Mouse (Mus musculus) right cerebral cortex, postnatal 10 days (tissue): Measurements from ENCODE around the gene 2700081O15Rik.
A peak's percentile ranks its signal among the peaks of the same experiment; 100 is the strongest.
"Not testable (repeated sequence)": the region's sequence is repeated elsewhere in the genome, so short reads cannot be mapped to it uniquely, and the experiment has no call there.

Experiments used
- DNase-seq, 2 experiments: peaks; one replicate each; pipeline ENCODE4 v3.0.0; 2021; ENCODE audit warnings: low spot score in 2 of 2

Gene 2700081O15Rik

DNA sequence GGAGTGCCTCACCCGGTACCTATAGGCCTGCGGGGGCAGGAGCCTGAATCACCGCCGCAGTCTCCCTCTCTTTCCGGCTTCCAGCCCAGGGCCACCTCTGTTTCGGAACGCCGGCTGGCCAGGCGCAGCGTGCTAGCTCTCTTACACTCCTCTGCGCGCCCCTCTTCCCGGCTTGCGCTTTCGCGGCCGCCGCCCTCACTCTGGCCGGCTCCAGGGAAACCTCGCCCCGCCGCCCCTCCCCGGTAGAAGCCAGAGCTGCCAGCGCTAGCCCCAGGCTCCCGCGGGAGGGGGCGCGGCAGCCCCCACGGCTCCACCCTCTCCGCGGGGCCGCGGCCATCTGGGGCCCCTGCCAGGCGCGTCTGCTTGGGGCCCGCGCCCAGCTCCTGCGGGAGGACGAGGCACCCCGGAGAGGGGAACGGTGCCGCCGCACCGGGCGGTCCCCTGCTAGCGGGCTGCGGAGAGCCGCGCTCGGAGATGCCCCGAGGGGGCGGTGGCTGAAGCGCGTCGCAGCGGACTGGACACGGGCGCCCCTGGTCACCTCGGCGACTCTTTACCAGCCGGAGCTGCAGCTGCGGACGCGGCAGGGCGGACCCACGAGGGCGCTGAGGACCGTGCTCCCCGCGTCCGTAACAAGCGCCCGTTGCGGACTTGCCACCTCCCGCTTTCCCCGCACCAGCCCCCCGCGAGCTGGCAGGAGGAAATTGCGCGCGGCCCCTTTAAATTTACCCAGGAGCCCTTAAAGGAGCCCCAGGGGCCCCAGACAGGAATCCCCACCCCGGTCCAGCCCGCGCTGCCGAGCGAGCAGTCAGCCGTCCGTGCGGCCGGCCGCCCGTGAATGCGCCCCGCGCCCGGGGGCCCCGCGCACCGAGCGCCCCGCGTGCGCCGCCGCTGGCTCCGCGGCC, at the start of gene 2700081O15Rik:
Gene 2700081O15Rik, plus strand, starts transcription at position 792 of the 902 bp plus-strand sequence.
- peak; percentile 83 to 88 for DNase-seq

DNA sequence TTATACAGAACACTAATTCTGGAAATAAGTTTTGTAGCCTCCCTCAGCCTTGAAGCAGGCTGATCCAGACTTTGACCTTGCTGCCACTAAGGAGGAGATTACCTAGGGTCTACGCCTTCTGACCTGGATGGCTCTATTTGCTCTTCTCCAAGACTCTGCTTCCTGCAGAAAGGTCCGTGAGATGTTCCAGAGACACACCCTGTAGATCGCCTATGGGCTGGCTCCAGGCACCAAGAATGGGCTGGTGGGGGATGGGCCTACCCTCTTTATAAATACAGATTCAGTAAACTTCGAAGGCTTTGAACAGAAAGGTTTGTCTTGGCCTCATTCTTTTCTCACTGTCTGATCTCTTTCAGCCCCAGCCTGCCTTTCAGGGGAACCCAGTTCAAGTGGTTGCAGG, 48.0 kb upstream of the 2700081O15Rik start:
- DNase-seq = not testable (repeated sequence)

GRCm38 (mm10) chr19:7374491-7374890, 42.9 kb upstream of the 2700081O15Rik start:
- DNase-seq = no peak

- DNase-seq = no peak
Measured at GRCm38 (mm10) chr19:7377639-7378038, 39.8 kb upstream of the 2700081O15Rik start.

- no peak for DNase-seq
Measured at GRCm38 (mm10) chr19:7381906-7382247, 35.5 kb upstream of the 2700081O15Rik start.

DNA sequence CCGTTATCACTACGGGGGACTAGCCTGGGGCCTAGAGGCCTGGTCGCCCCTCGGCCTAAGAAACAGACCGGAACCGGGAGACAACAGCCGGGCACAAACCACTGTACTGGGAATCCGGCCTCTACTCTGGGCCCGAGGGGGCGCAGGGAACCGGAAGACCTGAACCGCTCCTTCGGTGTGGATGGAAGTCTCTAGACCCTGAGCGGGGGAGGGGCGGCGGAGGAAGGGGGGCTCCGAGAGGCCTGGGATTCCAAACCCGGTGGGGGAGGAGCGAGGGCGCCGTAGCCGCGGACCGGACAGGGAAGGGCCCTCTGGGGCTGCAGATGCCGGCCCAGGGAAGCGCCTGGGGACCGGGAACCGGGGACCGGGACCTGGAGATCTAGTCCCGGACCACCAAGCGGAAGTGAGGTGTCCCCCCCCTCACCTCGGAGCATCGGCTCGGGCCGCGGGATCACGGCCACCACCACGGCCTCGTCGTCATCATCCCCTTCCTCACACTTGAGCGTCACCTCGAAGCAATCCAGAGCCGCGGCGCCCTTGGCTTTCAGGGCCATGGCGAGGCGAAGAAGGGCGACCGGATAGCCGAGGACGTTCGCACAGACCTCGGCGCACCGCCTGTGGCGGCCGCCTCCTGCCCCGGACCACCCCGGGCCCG, 35.0 kb upstream of the 2700081O15Rik start:
- peak; percentile 76 to 77 for DNase-seq

GRCm38 (mm10) chr19:7382903-7383865, 34.2 kb upstream of the 2700081O15Rik start, which contains the start of gene Spindoc:
Gene Spindoc (minus strand): TSS chr19:7382994.
- DNase-seq = peak; percentile 98

- no peak for DNase-seq
Measured at GRCm38 (mm10) chr19:7386042-7386441, 31.4 kb upstream of the 2700081O15Rik start.

- no peak for DNase-seq
Measured at GRCm38 (mm10) chr19:7388488-7388887, 28.9 kb upstream of the 2700081O15Rik start.

GRCm38 (mm10) chr19:7396867-7397826, 20.3 kb upstream of the 2700081O15Rik start:
- DNase-seq = peak in 1 of 2 experiments; percentile 39

GRCm38 (mm10) chr19:7398898-7399297, 18.5 kb upstream of the 2700081O15Rik start:
- DNase-seq = not testable (repeated sequence)

GRCm38 (mm10) chr19:7400635-7401034, 16.8 kb upstream of the 2700081O15Rik start:
- DNase-seq = no peak

- no peak for DNase-seq
Measured at GRCm38 (mm10) chr19:7404623-7405229, 12.7 kb upstream of the 2700081O15Rik start.

- DNase-seq = no peak
Measured at GRCm38 (mm10) chr19:7412361-7412760, 5.1 kb upstream of the 2700081O15Rik start.

GRCm38 (mm10) chr19:7415916-7416833, 1.2 kb upstream of the 2700081O15Rik start:
- DNase-seq = peak in 1 of 2 experiments; percentile 59

GRCm38 (mm10) chr19:7417911-7418849, 755 bp downstream of the 2700081O15Rik start:
- peak; percentile 82 to 89 for DNase-seq

- no peak for DNase-seq
Measured at GRCm38 (mm10) chr19:7419134-7419533, 1.7 kb downstream of the 2700081O15Rik start.

DNA sequence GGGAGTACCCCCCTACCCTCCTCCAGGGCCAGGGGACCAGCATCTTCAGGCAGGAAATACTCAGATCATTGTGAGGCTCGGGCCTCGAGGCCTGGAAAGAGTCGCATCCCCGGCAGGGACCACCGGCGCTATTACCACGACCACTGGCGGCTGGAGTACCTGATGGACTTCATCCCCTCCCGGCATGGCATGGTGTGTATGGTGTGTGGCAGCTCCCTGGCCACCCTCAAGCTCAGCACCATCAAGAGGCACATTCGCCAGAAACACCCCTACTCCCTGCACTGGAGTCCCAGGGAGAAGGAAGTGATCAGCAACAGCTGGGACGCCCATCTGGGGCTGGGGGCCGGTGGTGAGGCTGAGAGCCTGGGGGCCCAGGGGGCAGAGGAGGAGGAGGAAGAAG, 2.7 kb downstream of the 2700081O15Rik start:
- no peak for DNase-seq
